Mouse (Mus musculus) midbrain, postnatal 0 days (tissue): ENCODE data around the gene Slc25a39. TPM values are rescaled to one million over a fixed set of nuclear protein-coding genes. Genes with fewer than 3 reads are reported as not detected.

Source experiments
- ATAC-seq: fragments of 200-750 bp; cut with Nextera tagmentation; 2 replicates; pipeline ENCODE4 v1.8.0; 2017; ENCODE audit warnings: moderate number of reproducible peaks, mild to moderate bottlenecking, moderate TSS enrichment, moderate library complexity; ENCODE audit not compliant: low FRiP score
- DNase-seq: peaks from one replicate; pipeline ENCODE4 v3.0.0-alpha.2; 2015; ENCODE audit warnings: low spot score
- H3K27ac ChIP-seq: fragments of 300-500 bp; sonication (generic); 2 replicates; pipeline ENCODE4 v1.5.1; 2014; ENCODE audit warnings: low read depth, mild to moderate bottlenecking, low read length, mixed read lengths
- H3K27me3 ChIP-seq: fragments of 300-500 bp; sonication (generic); 2 replicates; pipeline ENCODE4 v1.6.1; 2014; ENCODE audit warnings: low read length, control low read depth, mixed read lengths; ENCODE audit not compliant: insufficient read depth
- H3K36me3 ChIP-seq: fragments of 300-500 bp; sonication (generic); 2 replicates; pipeline ENCODE4 v1.6.1; 2014; ENCODE audit warnings: low read length, control low read depth, mixed read lengths; ENCODE audit not compliant: insufficient read depth
- H3K4me1 ChIP-seq: fragments of 300-500 bp; sonication (generic); 2 replicates; pipeline ENCODE4 v1.6.1; 2014; ENCODE audit warnings: mild to moderate bottlenecking, control low read depth, antibody characterized with exemption, low read length, mixed read lengths; ENCODE audit not compliant: insufficient read depth
- H3K4me2 ChIP-seq: fragments of 300-500 bp; sonication (generic); 2 replicates; pipeline ENCODE4 v1.6.1; 2014; ENCODE audit warnings: low read depth, mild to moderate bottlenecking, low read length, mixed read lengths; ENCODE audit not compliant: poor library complexity, severe bottlenecking
- H3K4me3 ChIP-seq: fragments of 300-500 bp; sonication (generic); 2 replicates; pipeline ENCODE4 v1.5.1; 2014; ENCODE audit warnings: low read depth, mild to moderate bottlenecking, low read length, moderate library complexity
- H3K9ac ChIP-seq: fragments of 300-500 bp; sonication (generic); replicated peaks from 2 replicates; pipeline ENCODE4 v1.6.1; 2014; ENCODE audit warnings: mild to moderate bottlenecking, low read length, moderate library complexity, mixed read lengths; ENCODE audit not compliant: poor library complexity, severe bottlenecking
- H3K9me3 ChIP-seq: fragments of 300-500 bp; sonication (generic); 2 replicates; pipeline ENCODE4 v1.6.1; 2016; ENCODE audit warnings: low read length, control low read depth
- CTCF ChIP-seq: IDR thresholded peaks from 2 replicates; pipeline ENCODE4 v1.5.1; 2016; ENCODE audit warnings: antibody characterized with exemption, mild to moderate bottlenecking
- WGBS: fragments of 180-500 bp; shearing (Covaris S2); extraction: QIAGEN DNeasy Blood & Tissue Kit; methylation state at CpG from one replicate; pipeline ENCODE4 v1.1.7; 2014; 5-methylcytosine and 5-hydroxymethylcytosine counted together
- polyA plus RNA-seq: library from polyadenylated mRNA; unstranded; fragments of >200 nt; fragmentation: Nextera tagmentation; extraction: Ambion mirVana; gene quantifications from 2 replicates; pipeline ENCODE4 v1.2.1, GENCODE M21; 2015
- total RNA-seq: library from RNA; depleted of rRNA; stranded (reverse); fragments of >200 nt; gene quantifications from 2 replicates; pipeline ENCODE4 v1.2.3, GENCODE M21; 2014

Slc25a39 gene
- total and polyA plus RNA-seq, 2 experiments from 2014 or later = 132 to 176 TPM

GRCm38 (mm10) chr11:102396671-102397141 lies 11.0 kb downstream of the Slc25a39 start:
- ATAC-seq = no peak
- H3K9me3 ChIP-seq = no peaks in the 10 kb centered on the region
- no peak for DNase-seq
- no peak overlapping the region for H3K27ac ChIP-seq
- WGBS = 75% methylated on average over 7 of the region's 7 CpGs
- peak overlapping the region; percentile 14; the same call in 1 of the 2 replicates for H3K4me3 ChIP-seq
- peaks cover 25% of the 10 kb centered on the region for H3K36me3 ChIP-seq
- no peaks in the 10 kb centered on the region for H3K27me3 ChIP-seq
- peaks cover 23% of the 10 kb centered on the region for H3K4me1 ChIP-seq
- H3K4me2 ChIP-seq = peak overlapping the region; percentile 96
- TF ChIP-seq CTCF = no peak
- H3K9ac ChIP-seq = peak overlapping the region; percentile 95

GRCm38 (mm10) chr11:102396263-102396662 lies 11.5 kb downstream of the Slc25a39 start:
- DNase-seq (no peak), ATAC-seq (no peak)
- Histone ChIP-seq H3K36me3 (peaks cover 22% of the 10 kb centered on the region), H3K9me3 (no peaks in the 10 kb centered on the region), H3K4me3 (peak overlapping the region; percentile 14), H3K27ac (no peak overlapping the region), H3K27me3 (no peaks in the 10 kb centered on the region), H3K4me2 (peak overlapping the region; percentile 96), H3K4me1 (peaks cover 23% of the 10 kb centered on the region), H3K9ac (peak overlapping the region; percentile 95; the same call in 1 of the 2 replicates)
- TF ChIP-seq CTCF = no peak
- 50% methylated on average over 6 of the region's 6 CpGs for WGBS

GRCm38 (mm10) chr11:102395250-102395649 lies 12.5 kb downstream of the Slc25a39 start:
- H3K27ac ChIP-seq = peak overlapping the region; percentile 98
- peak overlapping the region; percentile 95 for H3K9ac ChIP-seq
- TF ChIP-seq CTCF = no peak
- no peaks in the 10 kb centered on the region for H3K9me3 ChIP-seq
- H3K4me2 ChIP-seq = peak overlapping the region; percentile 96
- no peaks in the 10 kb centered on the region for H3K27me3 ChIP-seq
- peaks cover 17% of the 10 kb centered on the region for H3K36me3 ChIP-seq
- H3K4me1 ChIP-seq = peaks cover 23% of the 10 kb centered on the region
- H3K4me3 ChIP-seq = peak overlapping the region; percentile 84
- WGBS = 0% methylated on average over 5 of the region's 5 CpGs
- DNase-seq (peak; percentile 61), ATAC-seq (no peak)

- TF ChIP-seq CTCF = no peak
- no peak for DNase-seq
- H3K27me3 ChIP-seq = no peaks in the 10 kb centered on the region
- H3K4me2 ChIP-seq = peak overlapping the region; percentile 96
- peak overlapping the region; percentile 95 for H3K9ac ChIP-seq
- ATAC-seq = no peak
- 55% methylated on average over 9 of the region's 9 CpGs for WGBS
- peaks cover 23% of the 10 kb centered on the region for H3K4me1 ChIP-seq
- peak overlapping the region; percentile 98 for H3K27ac ChIP-seq
- peaks cover 12% of the 10 kb centered on the region for H3K36me3 ChIP-seq
- no peaks in the 10 kb centered on the region for H3K9me3 ChIP-seq
- peak overlapping the region; percentile 84 for H3K4me3 ChIP-seq
These were observed 13.2 kb downstream of the Slc25a39 start for GRCm38 (mm10) chr11:102394421-102395124.

GRCm38 (mm10) chr11:102393719-102394420 lies 13.9 kb downstream of the Slc25a39 start:
- Histone ChIP-seq H3K27ac (peak overlapping the region; percentile 98), H3K36me3 (peaks cover 5% of the 10 kb centered on the region), H3K9me3 (no peaks in the 10 kb centered on the region), H3K4me2 (peak overlapping the region; percentile 96), H3K9ac (peak overlapping the region; percentile 95), H3K27me3 (no peaks in the 10 kb centered on the region), H3K4me3 (peak overlapping the region; percentile 84), H3K4me1 (peaks cover 23% of the 10 kb centered on the region)
- 5% methylated on average over 17 of the region's 17 CpGs for WGBS
- no peak for TF ChIP-seq CTCF
- DNase-seq (peak; percentile 85), ATAC-seq (peak; percentile 79)

GRCm38 (mm10) chr11:102393238-102393634 lies 14.5 kb downstream of the Slc25a39 start, which contains the start of gene Rundc3a:
Gene Rundc3a (plus strand): TSS chr11:102393403.
- Histone ChIP-seq H3K27me3 (no peaks in the 10 kb centered on the region), H3K4me2 (peak within 1 kb of the TSS; percentile 96), H3K9me3 (no peaks in the 10 kb centered on the region), H3K4me3 (peak within 1 kb of the TSS; percentile 84), H3K36me3 (peaks cover under 1% of the 10 kb centered on the region; the same call in 1 of the 2 replicates), H3K9ac (peak within 1 kb of the TSS; percentile 95), H3K4me1 (peaks cover 23% of the 10 kb centered on the region), H3K27ac (peak within 1 kb of the TSS; percentile 98)
- DNase-seq (peak; percentile 96), ATAC-seq (peak; percentile 91)
- no peak for TF ChIP-seq CTCF
- WGBS = 4% methylated on average over 30 of the region's 34 CpGs
